Mouse (Mus musculus) ES-Bruce4 (cell line): Measurements from ENCODE around the gene Rad54l2. TPM values are rescaled to one million over a fixed set of nuclear protein-coding genes. Genes with fewer than 3 reads are reported as not detected.

ENCODE experiments used
- H3K27ac ChIP-seq: 2 replicates; pipeline ENCODE4 v1.5.1; 2012; ENCODE audit warnings: low read length, inconsistent platforms; ENCODE audit not compliant: insufficient read depth
- H3K27me3 ChIP-seq: 2 replicates; pipeline ENCODE4 v1.6.1; 2012; ENCODE audit warnings: mild to moderate bottlenecking, low read length, inconsistent platforms; ENCODE audit not compliant: control insufficient read depth, poor library complexity, insufficient read depth, severe bottlenecking
- H3K36me3 ChIP-seq: 2 replicates; pipeline ENCODE4 v1.6.1; 2012; ENCODE audit warnings: inconsistent platforms, mild to moderate bottlenecking, low read length, moderate library complexity; ENCODE audit not compliant: control insufficient read depth, poor library complexity, insufficient read depth, severe bottlenecking
- H3K4me1 ChIP-seq: one replicate; pipeline ENCODE4 v1.8.1; 2011; ENCODE audit warnings: low read length; ENCODE audit not compliant: control insufficient read depth, insufficient read depth
- H3K4me3 ChIP-seq: 2 replicates; pipeline ENCODE4 v1.5.1; 2011; ENCODE audit warnings: low read depth, mild to moderate bottlenecking, low read length
- H3K9ac ChIP-seq: 2 replicates; pipeline ENCODE4 v1.6.1; 2012; ENCODE audit warnings: low read depth, mild to moderate bottlenecking, inconsistent platforms; ENCODE audit not compliant: poor library complexity, severe bottlenecking
- H3K9me3 ChIP-seq: replicated peaks from 2 replicates; pipeline ENCODE4 v1.6.1; 2012; ENCODE audit warnings: mild to moderate bottlenecking, low read length, inconsistent platforms; ENCODE audit not compliant: control insufficient read depth, poor library complexity, insufficient read depth, severe bottlenecking
- CTCF ChIP-seq: IDR thresholded peaks from one replicate; pipeline ENCODE4 v1.8.1; 2011; ENCODE audit warnings: low read depth, low read length
- EP300 ChIP-seq: IDR thresholded peaks from 2 replicates; pipeline ENCODE4 v1.6.1; 2011; ENCODE audit warnings: low read depth, low read length; ENCODE audit not compliant: insufficient read depth
- POLR2A ChIP-seq: IDR thresholded peaks from one replicate; pipeline ENCODE4 v1.8.1; 2011; ENCODE audit warnings: low read length; ENCODE audit not compliant: insufficient read depth
- polyA plus RNA-seq: library from polyadenylated mRNA; stranded (reverse); fragments of >200 nt; gene quantifications from 2 replicates; pipeline ENCODE4 v1.2.4, GENCODE M21; 2011; ENCODE audit warnings: low read depth; ENCODE audit not compliant: missing spikeins, insufficient read depth, insufficient read length

Gene Rad54l2
- polyA plus RNA-seq, 1 experiment: 34.6 TPM

DNA sequence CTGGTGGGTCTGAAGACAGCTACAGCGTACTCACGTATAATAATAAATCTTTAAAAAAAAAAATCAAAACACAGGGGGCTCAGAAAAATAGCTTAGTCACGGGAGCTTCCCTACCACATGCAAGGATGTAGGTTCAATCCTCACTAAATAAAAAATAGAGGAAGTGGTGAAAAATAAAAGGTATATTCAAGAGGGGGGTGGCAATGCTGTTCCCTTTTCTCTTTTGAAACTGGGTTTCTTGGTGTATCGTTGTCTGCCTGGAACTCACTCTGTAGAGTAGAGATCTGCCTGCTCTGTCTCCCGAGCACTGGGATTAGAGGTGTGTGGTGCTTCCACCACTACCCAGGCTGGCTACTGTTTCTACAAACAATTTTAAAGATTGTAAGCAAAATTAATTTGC, 19.2 kb downstream of the Rad54l2 start:
- Histone ChIP-seq H3K27me3 (no peaks in the 10 kb centered on the region), H3K36me3 (no peaks in the 10 kb centered on the region), H3K27ac (peak overlapping the region; percentile 86), H3K9ac (no peak overlapping the region), H3K4me1 (peaks cover 2% of the 10 kb centered on the region), H3K9me3 (no peaks in the 10 kb centered on the region), H3K4me3 (no peak overlapping the region)
- no peak for TF ChIP-seq EP300
- TF ChIP-seq CTCF: no peak
- TF ChIP-seq POLR2A: no peak

DNA sequence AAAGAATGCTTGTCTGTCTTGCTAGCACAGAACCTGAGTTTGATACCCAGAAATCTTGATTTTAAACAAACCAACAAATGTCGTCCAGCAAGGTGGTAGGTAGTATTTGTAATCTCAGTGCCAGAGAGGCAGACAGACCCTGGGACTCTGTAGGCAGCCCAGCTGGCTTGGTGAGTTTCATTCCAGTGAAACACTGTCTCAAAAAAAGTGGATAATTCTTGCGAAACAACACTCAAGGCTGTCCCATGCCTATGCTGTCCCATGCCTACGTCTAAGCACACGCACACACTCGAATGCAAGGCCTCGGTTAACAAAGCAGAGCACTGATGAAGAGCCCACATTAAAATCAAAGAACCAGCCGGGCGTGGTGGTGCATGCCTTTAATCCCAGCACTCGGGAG, 32.6 kb downstream of the Rad54l2 start:
- no peak overlapping the region for H3K9ac ChIP-seq
- no peaks in the 10 kb centered on the region for H3K9me3 ChIP-seq
- H3K4me3 ChIP-seq: no peak overlapping the region
- H3K27ac ChIP-seq: no peak overlapping the region
- no peaks in the 10 kb centered on the region for H3K27me3 ChIP-seq
- no peaks in the 10 kb centered on the region; the same call in 1 of the 2 replicates for H3K36me3 ChIP-seq
- no peaks in the 10 kb centered on the region for H3K4me1 ChIP-seq
- no peak for TF ChIP-seq CTCF
- TF ChIP-seq EP300: no peak

DNA sequence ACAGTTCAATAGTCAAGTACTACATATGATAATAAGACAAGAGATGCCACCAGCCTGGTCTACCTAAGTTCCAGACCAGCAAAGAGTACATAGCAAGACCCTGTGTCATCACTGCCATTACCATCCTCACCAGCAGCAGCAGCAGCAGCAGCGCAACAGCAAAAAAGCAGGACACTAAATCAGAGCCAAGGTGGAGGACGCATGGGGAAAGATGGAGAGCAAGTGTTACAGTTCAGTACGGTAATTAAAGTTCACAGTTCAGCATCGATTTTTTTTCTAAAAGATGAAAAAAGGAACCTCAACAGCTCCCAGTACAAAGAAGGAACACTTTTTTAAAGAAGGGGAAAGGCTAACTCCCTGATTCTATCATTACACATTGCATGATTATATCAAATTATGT, 33.2 kb downstream of the Rad54l2 start:
- H3K36me3 ChIP-seq: no peaks in the 10 kb centered on the region
- H3K4me3 ChIP-seq: no peak overlapping the region
- H3K4me1 ChIP-seq: no peaks in the 10 kb centered on the region

DNA sequence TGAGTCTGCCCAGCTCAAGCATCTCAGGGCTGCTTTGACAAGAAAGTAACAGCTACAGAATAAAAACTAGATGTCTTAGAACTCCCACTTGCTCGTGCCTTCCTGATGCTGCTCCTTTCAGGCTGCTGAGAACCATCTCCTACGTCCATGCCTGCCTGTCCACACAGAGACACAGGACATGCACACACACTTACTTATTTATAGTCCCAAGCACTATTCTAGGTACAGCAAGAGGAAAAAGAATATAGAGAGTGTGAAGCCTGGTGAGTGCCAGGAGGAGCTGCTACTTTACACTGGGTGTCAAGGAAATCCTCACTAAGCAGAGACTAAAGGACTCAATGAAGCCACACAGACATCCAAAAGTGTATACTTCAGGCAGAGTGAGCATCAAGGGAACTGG, 34.7 kb downstream of the Rad54l2 start:
- H3K27ac ChIP-seq: no peak overlapping the region
- H3K9ac ChIP-seq: no peak overlapping the region
- TF ChIP-seq CTCF: no peak
- no peak for TF ChIP-seq EP300
- H3K27me3 ChIP-seq: no peaks in the 10 kb centered on the region
- no peak overlapping the region for H3K4me3 ChIP-seq
- no peaks in the 10 kb centered on the region for H3K36me3 ChIP-seq
- no peaks in the 10 kb centered on the region for H3K4me1 ChIP-seq
- no peaks in the 10 kb centered on the region for H3K9me3 ChIP-seq

More for the DNA sequence above, 33.2 kb downstream of the Rad54l2 start:
- Histone ChIP-seq H3K27me3 (no peaks in the 10 kb centered on the region), H3K9ac (no peak overlapping the region), H3K27ac (no peak overlapping the region), H3K9me3 (no peaks in the 10 kb centered on the region)
- no peak for TF ChIP-seq POLR2A
- no peak for TF ChIP-seq EP300
- TF ChIP-seq CTCF: no peak

DNA sequence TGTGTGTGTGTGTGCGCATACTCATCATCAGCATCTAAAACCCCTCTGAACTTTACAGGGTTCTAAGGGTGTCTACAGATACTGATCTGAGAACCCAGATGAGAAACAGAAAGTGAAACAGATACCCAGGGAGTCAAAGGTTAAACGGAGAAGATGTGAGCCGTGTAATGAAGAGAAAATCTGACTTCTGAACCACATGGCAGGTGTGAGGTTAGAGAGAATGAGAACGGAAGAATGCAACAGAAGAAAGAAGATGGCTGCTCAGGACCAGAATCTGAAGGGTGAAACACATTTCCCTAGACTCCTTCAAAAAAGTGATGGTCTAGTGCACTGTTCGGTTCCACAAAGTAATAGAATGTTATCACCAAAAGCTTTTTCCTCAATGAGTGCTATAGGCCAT, 36.9 kb downstream of the Rad54l2 start:
- H3K36me3 ChIP-seq: no peaks in the 10 kb centered on the region
- H3K4me3 ChIP-seq: no peak overlapping the region
- no peaks in the 10 kb centered on the region for H3K9me3 ChIP-seq
- H3K27ac ChIP-seq: no peak overlapping the region
- no peaks in the 10 kb centered on the region for H3K27me3 ChIP-seq
- no peak for TF ChIP-seq EP300
- H3K9ac ChIP-seq: no peak overlapping the region
- no peaks in the 10 kb centered on the region for H3K4me1 ChIP-seq

DNA sequence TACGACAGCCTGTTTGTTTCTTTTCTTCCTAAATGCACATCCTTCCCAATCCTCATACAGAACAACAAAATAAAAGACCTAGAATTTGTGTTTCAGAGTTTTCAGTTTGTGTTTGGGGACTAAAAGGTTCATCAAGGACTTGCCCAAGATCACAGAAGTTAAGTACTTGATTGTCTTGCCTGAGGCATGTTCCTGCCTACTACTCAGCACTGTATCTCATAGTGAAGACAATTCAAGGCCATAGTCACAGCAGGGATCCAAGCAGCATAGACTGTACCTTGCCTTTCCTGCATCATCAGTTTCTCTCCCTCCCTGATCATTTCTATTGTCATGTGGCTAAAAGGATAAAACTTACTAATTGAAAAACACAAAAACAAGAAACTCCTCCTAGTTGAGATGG, 49.0 kb downstream of the Rad54l2 start:
- H3K27ac ChIP-seq: peak overlapping the region; percentile 23; the same call in 1 of the 2 replicates
- TF ChIP-seq CTCF (no peak), EP300 (no peak), POLR2A (no peak)
- H3K27me3 ChIP-seq: no peaks in the 10 kb centered on the region
- H3K36me3 ChIP-seq: 0 out of 2 replicates have a peak, but pooled peaks cover 3% of the 10 kb centered on the region
- no peaks in the 10 kb centered on the region for H3K9me3 ChIP-seq
- no peaks in the 10 kb centered on the region for H3K4me1 ChIP-seq
- H3K4me3 ChIP-seq: no peak overlapping the region
- no peak overlapping the region for H3K9ac ChIP-seq
